8 mouse cellular contexts compared by ENCODE assay signal in the genomic region with DNA sequence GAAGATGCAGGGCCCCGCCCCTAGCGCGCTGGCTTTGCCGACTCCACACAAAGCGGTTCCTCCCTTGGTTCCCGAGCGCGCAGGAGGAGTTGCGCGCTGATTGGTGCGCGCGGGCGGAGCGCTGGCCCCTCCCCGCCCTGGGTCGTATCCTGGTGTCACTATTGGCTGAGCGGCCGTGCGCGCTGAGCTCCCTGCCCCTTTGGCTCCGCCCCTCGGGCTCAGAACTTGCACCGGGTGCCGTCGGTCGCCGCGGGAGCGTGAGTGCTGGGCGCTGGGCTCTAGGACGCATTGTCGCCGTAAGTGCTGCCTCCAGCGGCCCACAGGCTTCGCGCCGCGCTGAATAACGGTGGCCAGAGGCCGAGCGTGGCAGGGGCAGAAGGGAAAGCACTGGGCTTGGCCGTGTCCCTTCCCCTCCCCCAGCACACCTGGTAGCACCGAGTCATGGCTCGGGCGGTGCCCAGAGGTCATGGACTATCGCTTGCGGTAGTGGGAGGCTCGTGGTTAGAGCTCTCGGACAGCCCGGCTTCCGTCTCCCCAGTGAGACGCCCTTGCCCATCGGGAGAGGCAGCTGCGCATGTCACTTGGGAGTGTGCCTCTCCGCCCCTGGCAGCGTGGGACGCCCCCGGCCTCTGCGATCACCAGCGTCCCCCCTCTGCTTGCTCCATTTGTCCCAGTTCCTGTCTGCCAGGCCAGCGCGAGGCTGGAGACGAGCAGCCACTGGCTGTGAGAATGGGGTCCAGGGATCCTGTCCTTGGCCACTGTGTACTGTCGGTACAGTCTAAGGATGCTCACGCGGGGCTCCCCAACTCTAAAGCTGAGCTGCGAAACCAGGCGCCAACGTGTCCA. TPM values are rescaled to one million over a fixed set of nuclear protein-coding genes. Genes with fewer than 3 reads are reported as not detected.
DNase-seq lines count a peak whose midpoint lies in the region; ATAC-seq and TF ChIP-seq lines count a peak whose summit lies in the region.

Lrrc20 (plus strand) TSS at position 208 of the 846 bp plus-strand sequence.

- under 1% methylated on average over 69 of the region's 70 CpGs for WGBS in hindbrain, embryonic 13.5 days

- no peaks in the 10 kb centered on the region for H3K36me3 ChIP-seq in hindbrain, embryonic 13.5 days

- in situ Hi-C loops in Patski (cut with MboI; ENCODE audit: low pct_unique_long_range_greater_than_20kb): no loop called here

- no peak for TF ChIP-seq CTCF in Patski (IDR thresholded peaks at IDR 0.05)

- H3K27me3 ChIP-seq in Patski: no peaks in the 10 kb centered on the region
- peaks cover 2% of the 10 kb centered on the region; the same call in 1 of the 2 replicates for H3K27me3 ChIP-seq in hindbrain, embryonic 13.5 days

- H3K4me1 ChIP-seq in hindbrain, embryonic 13.5 days (replicated peaks): peaks cover 40% of the 10 kb centered on the region

- peak within 1 kb of the TSS; percentile 88 for H3K9ac ChIP-seq in hindbrain, embryonic 13.5 days

- H3K9me3 ChIP-seq in hindbrain, embryonic 13.5 days: no peaks in the 10 kb centered on the region

- ATAC-seq in Patski: peak; percentile 97
- ATAC-seq in hindbrain, embryonic 13.5 days (ENCODE audit: low FRiP score): peak; percentile 98

- peak within 1 kb of the TSS; percentile 97 for H3K4me2 ChIP-seq in hindbrain, embryonic 13.5 days

- DNase-seq in Patski (ENCODE audit: low read depth, low spot score): no peak
- DNase-seq in cerebellum, postnatal 14 days: peak; percentile 93 to 95
- peak; percentile 87 to 92 for DNase-seq in frontal cortex, postnatal 14 days (ENCODE audit: low spot score in 2 of 2)
- peak; percentile 78 to 81 for DNase-seq in layer of hippocampus, postnatal 25 days (ENCODE audit: extremely low spot score in 1 of 2, low spot score in 1 of 2)
- peak; percentile 95 for DNase-seq in lung, postnatal 25 days (ENCODE audit: low spot score)
- peak; percentile 96 for DNase-seq in retina, embryonic 14.5 days (ENCODE audit: low spot score)
- DNase-seq in thymus, postnatal 4 days: peak; percentile 97

- peak within 1 kb of the TSS; percentile 90 for H3K27ac ChIP-seq in hindbrain, embryonic 13.5 days

- CTCF ChIA-PET in Patski (lab: Charles Lee): interaction anchor here (1.7 to 3.6 kb wide), 2 partner anchors 9 to 128 kb away, joined by 4 to 17 read pairs; no protein-coding TSS in a partner anchor

- POLR2A ChIA-PET in Patski (lab: Charles Lee): interaction anchor here (0.6 to 1.1 kb wide), 3 partner anchors 11 to 25 kb away, joined by 3 to 7 read pairs (median 6); no protein-coding TSS in a partner anchor

- H3K4me3 ChIP-seq in hindbrain, embryonic 13.5 days: peak within 1 kb of the TSS; percentile 86

RNA-seq across cellular contexts. Expression of gene Lrrc20, which starts in this region (rescaled TPM):
- polyA plus RNA-seq in Patski (2021): 14.0 TPM
- polyA plus RNA-seq in hindbrain, embryonic 13.5 days (2015; fragmentation: Nextera tagmentation; extraction: Ambion mirVana): 15.3 and 16.1 TPM in 2 replicates
- total RNA-seq in layer of hippocampus, postnatal 25 days (2021): 10 to 100 TPM; 19.8 to 22.9 TPM
